Mouse (Mus musculus) lung, postnatal 0 days (tissue): Measurements from ENCODE around the gene Negr1. TPM values are rescaled to one million over a fixed set of nuclear protein-coding genes. Genes with fewer than 3 reads are reported as not detected.

ENCODE experiments used
- ATAC-seq: fragments of 200-750 bp; cut with Nextera tagmentation; 2 replicates; pipeline ENCODE4 v1.8.0; 2017; ENCODE audit warnings: moderate library complexity
- DNase-seq: peaks from one replicate; pipeline ENCODE4 v3.0.0-alpha.2; 2016; ENCODE audit warnings: low spot score
- H3K27ac ChIP-seq: fragments of 300-500 bp; sonication (generic); 2 replicates; pipeline ENCODE4 v1.5.1; 2014; ENCODE audit warnings: antibody characterized with exemption, mild to moderate bottlenecking, low read length, mixed read lengths
- H3K27me3 ChIP-seq: fragments of 300-500 bp; sonication (generic); replicated peaks from 2 replicates; pipeline ENCODE4 v1.6.1; 2014; ENCODE audit warnings: low read length, mixed read lengths; ENCODE audit not compliant: insufficient read depth
- H3K36me3 ChIP-seq: fragments of 300-500 bp; sonication (generic); 2 replicates; pipeline ENCODE4 v1.6.1; 2014; ENCODE audit warnings: low read length, mixed read lengths; ENCODE audit not compliant: insufficient read depth
- H3K4me1 ChIP-seq: fragments of 300-500 bp; sonication (generic); 2 replicates; pipeline ENCODE4 v1.6.1; 2014; ENCODE audit warnings: antibody characterized with exemption, low read depth, low read length, mixed read lengths; ENCODE audit not compliant: insufficient read depth
- H3K4me2 ChIP-seq: fragments of 300-500 bp; sonication (generic); replicated peaks from 2 replicates; pipeline ENCODE4 v1.6.1; 2014; ENCODE audit warnings: low read depth, mild to moderate bottlenecking, low read length, moderate library complexity, mixed read lengths
- H3K4me3 ChIP-seq: fragments of 300-500 bp; sonication (generic); 2 replicates; pipeline ENCODE4 v1.5.1; 2014; ENCODE audit warnings: low read depth, low read length
- H3K9ac ChIP-seq: fragments of 300-500 bp; sonication (generic); replicated peaks from 2 replicates; pipeline ENCODE4 v1.6.1; 2014; ENCODE audit warnings: low read depth, mild to moderate bottlenecking
- H3K9me3 ChIP-seq: fragments of 300-500 bp; sonication (generic); 2 replicates; pipeline ENCODE4 v1.6.1; 2016; ENCODE audit warnings: low read length, mixed read lengths
- CTCF ChIP-seq: IDR thresholded peaks from 2 replicates; pipeline ENCODE4 v1.5.1; 2016; ENCODE audit warnings: antibody characterized with exemption, mild to moderate bottlenecking
- EP300 ChIP-seq: IDR thresholded peaks from 2 replicates; pipeline ENCODE4 v1.6.1; 2016; ENCODE audit warnings: antibody characterized with exemption, mild to moderate bottlenecking, control low read depth
- WGBS: fragments of 180-500 bp; shearing (Covaris S2); extraction: QIAGEN DNeasy Blood & Tissue Kit; methylation state at CpG from one replicate; pipeline ENCODE4 v1.1.7; 2014; 5-methylcytosine and 5-hydroxymethylcytosine counted together
- polyA plus RNA-seq: library from polyadenylated mRNA; unstranded; fragments of >200 nt; fragmentation: Nextera tagmentation; extraction: Ambion mirVana; gene quantifications from 2 replicates; pipeline ENCODE4 v1.2.1, GENCODE M21; 2015

Negr1 gene
- polyA plus RNA-seq, 1 experiment from 2014 or later = 1.3 TPM

GRCm38 (mm10) chr3:156947404-156947803, 385.8 kb downstream of the Negr1 start:
- H3K4me3 ChIP-seq = no peak overlapping the region
- H3K9me3 ChIP-seq = no peaks in the 10 kb centered on the region
- DNase-seq (no peak), ATAC-seq (no peak)
- H3K9ac ChIP-seq = no peak overlapping the region
- H3K27ac ChIP-seq = no peak overlapping the region
- H3K4me1 ChIP-seq = no peaks in the 10 kb centered on the region
- H3K36me3 ChIP-seq = no peaks in the 10 kb centered on the region
- no peaks in the 10 kb centered on the region for H3K27me3 ChIP-seq
- TF ChIP-seq CTCF = no peak
- TF ChIP-seq EP300 = no peak
- no peak overlapping the region for H3K4me2 ChIP-seq
- 35% methylated on average over 6 of the region's 6 CpGs for WGBS

DNA sequence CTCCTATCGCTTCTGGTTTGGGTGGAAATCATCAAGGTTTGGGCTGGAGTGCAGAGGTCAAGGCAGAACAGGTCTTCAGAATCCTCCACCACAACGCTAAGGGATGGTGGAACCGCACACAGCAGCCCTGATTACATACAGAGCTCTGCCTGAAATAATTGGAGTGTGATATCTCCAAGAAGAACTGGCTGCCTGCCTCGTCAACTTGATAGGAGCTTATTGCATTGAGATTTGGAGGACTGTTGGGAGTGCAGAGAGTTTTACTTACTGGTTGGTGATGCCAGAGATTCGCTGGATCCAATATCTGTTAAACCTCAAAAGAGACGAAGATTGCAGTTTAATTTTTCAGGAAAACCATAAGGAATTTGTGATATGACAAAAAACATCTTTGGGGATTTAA, 391.4 kb downstream of the Negr1 start:
- no peak overlapping the region for H3K4me3 ChIP-seq
- ATAC-seq (no peak), DNase-seq (no peak)
- 61% methylated on average over 6 of the region's 6 CpGs for WGBS
- no peaks in the 10 kb centered on the region for H3K4me1 ChIP-seq
- no peak overlapping the region for H3K27ac ChIP-seq
- TF ChIP-seq EP300 (no peak), CTCF (no peak)
- H3K27me3 ChIP-seq = no peaks in the 10 kb centered on the region
- H3K36me3 ChIP-seq = no peaks in the 10 kb centered on the region
- H3K9me3 ChIP-seq = no peaks in the 10 kb centered on the region
- no peak overlapping the region for H3K9ac ChIP-seq
- H3K4me2 ChIP-seq = no peak overlapping the region

- no peak for DNase-seq
- H3K27ac ChIP-seq = no peak overlapping the region
- WGBS = 88% methylated on average over 4 of the region's 4 CpGs
Observed at GRCm38 (mm10) chr3:156955094-156955493, 393.5 kb downstream of the Negr1 start.

GRCm38 (mm10) chr3:156958640-156959039, 397.0 kb downstream of the Negr1 start:
- no peaks in the 10 kb centered on the region for H3K27me3 ChIP-seq
- H3K27ac ChIP-seq = no peak overlapping the region
- TF ChIP-seq EP300 = no peak
- no peak for TF ChIP-seq CTCF
- H3K4me2 ChIP-seq = no peak overlapping the region
- H3K9me3 ChIP-seq = no peaks in the 10 kb centered on the region
- no peak for DNase-seq
- ATAC-seq = no peak
- H3K9ac ChIP-seq = no peak overlapping the region
- no peak overlapping the region for H3K4me3 ChIP-seq
- 93% methylated on average over 7 of the region's 7 CpGs for WGBS
- no peaks in the 10 kb centered on the region for H3K4me1 ChIP-seq
- no peaks in the 10 kb centered on the region for H3K36me3 ChIP-seq

More at GRCm38 (mm10) chr3:156955094-156955493, 393.5 kb downstream of the Negr1 start:
- H3K36me3 ChIP-seq = no peaks in the 10 kb centered on the region
- no peak overlapping the region for H3K9ac ChIP-seq
- no peaks in the 10 kb centered on the region for H3K4me1 ChIP-seq
- no peak overlapping the region for H3K4me2 ChIP-seq
- TF ChIP-seq CTCF = no peak
- no peak for TF ChIP-seq EP300
- ATAC-seq = no peak
- H3K9me3 ChIP-seq = no peaks in the 10 kb centered on the region
- no peaks in the 10 kb centered on the region for H3K27me3 ChIP-seq
- no peak overlapping the region for H3K4me3 ChIP-seq

DNA sequence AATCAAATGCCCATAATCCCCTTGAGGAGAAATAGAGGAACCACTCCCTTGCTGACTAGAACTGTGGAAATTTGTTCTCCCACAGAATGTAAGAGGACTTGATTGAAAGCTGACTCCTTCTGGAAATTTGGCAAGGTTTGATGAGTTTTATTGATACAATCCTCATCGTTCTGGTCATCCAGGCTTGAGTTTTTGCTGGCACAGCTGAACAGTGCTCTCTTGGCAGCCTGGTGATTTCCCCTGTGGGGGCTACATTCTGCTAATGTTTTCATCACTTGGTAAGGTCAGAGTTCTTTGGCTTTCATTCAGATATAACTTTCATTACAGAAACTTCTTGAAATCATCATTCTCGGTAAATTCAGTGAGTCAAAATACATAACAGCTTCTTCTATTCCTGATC, 407.2 kb downstream of the Negr1 start:
- Histone ChIP-seq H3K4me1 (no peaks in the 10 kb centered on the region), H3K4me2 (no peak overlapping the region), H3K4me3 (no peak overlapping the region), H3K36me3 (no peaks in the 10 kb centered on the region), H3K9me3 (no peaks in the 10 kb centered on the region), H3K9ac (no peak overlapping the region), H3K27me3 (no peaks in the 10 kb centered on the region), H3K27ac (no peak overlapping the region)
- WGBS = 46% methylated on average over 2 of the region's 2 CpGs
- ATAC-seq (no peak), DNase-seq (peak; percentile 4)
- TF ChIP-seq EP300 (no peak), CTCF (no peak)

DNA sequence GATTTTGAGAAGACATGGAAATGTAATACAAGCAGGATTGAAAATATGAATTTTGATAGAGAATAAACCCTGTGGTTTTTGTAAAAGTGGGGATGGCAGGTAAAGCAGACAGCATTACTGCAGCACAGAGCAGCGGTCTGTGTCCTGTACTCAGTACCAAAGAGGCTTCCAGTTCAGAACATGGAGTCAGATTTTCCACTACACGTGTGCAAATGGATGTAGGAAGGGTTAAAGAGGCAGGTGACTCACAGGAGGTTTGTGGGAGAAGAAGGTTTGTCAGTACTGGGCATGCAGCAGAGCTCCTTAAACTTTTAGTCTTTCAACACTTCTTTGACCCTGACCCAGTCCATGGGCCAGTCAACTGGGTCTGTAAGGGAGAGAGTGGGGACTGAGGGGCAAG, 409.5 kb downstream of the Negr1 start:
- Histone ChIP-seq H3K27me3 (no peaks in the 10 kb centered on the region), H3K4me3 (no peak overlapping the region), H3K9ac (no peak overlapping the region), H3K4me1 (no peaks in the 10 kb centered on the region), H3K27ac (no peak overlapping the region), H3K4me2 (no peak overlapping the region), H3K36me3 (no peaks in the 10 kb centered on the region), H3K9me3 (no peaks in the 10 kb centered on the region)
- ATAC-seq (no peak), DNase-seq (no peak)
- TF ChIP-seq EP300 (no peak), CTCF (no peak)
- 72% methylated on average over 2 of the region's 2 CpGs for WGBS

DNA sequence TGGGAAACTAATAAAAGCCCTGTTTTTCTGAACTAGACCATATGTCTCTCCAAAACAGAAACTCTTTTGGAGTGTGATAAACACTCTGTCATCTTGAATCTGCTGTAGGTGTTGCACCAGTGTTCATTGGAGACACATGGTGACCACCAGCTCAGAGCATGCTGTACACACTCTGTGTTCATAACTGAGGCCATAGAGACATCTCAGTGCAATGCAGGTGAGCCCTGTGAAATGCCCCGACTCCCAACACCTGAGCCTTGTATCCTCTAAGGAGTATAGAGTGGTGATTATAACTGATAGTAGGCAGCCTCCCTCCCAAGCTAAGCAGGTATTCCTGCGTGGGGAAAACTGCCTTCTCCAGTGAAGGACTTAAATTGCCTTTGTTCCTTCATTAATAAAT, 415.2 kb downstream of the Negr1 start:
- Histone ChIP-seq H3K9ac (no peak overlapping the region), H3K9me3 (no peaks in the 10 kb centered on the region), H3K27ac (no peak overlapping the region), H3K4me1 (no peaks in the 10 kb centered on the region), H3K36me3 (no peaks in the 10 kb centered on the region), H3K4me2 (no peak overlapping the region), H3K4me3 (no peak overlapping the region), H3K27me3 (no peaks in the 10 kb centered on the region)
- TF ChIP-seq EP300 = no peak
- no peak for TF ChIP-seq CTCF
- no peak for ATAC-seq
- DNase-seq = no peak
- WGBS = 57% methylated on average over 2 of the region's 2 CpGs
